Mouse (Mus musculus) MEL (cell line): ENCODE measurements at regions not wholly inside any gene's neighbourhood (a gene's known extent, or its start where the extent isn't known, plus 50 kb on each side); places are given as distances from the start of the nearest gene placed in this dataset.

Experiments used
- BHLHE40 ChIP-seq: IDR thresholded peaks from 2 replicates; pipeline ENCODE4 v1.6.1; 2012; ENCODE audit warnings: low read depth, mild to moderate bottlenecking, inconsistent platforms, low read length, improper control_type of control experiment, borderline replicate concordance
- CHD1 ChIP-seq: IDR thresholded peaks from 2 replicates; pipeline ENCODE4 v1.6.1; 2012; ENCODE audit warnings: low read depth, mild to moderate bottlenecking, inconsistent platforms, low read length, improper control_type of control experiment
- CTCF ChIP-seq, 3 experiments: IDR thresholded peaks in 2 of 3; conservative IDR thresholded peaks in 1 of 3; 2 replicates each; pipeline ENCODE4 v1.5.1; 2011 to 2012; ENCODE audit warnings: low read length in 3 of 3, low read depth in 2 of 3, mild to moderate bottlenecking in 2 of 3, improper control_type of control experiment in 1 of 3, inconsistent platforms in 1 of 3, mixed read lengths in 1 of 3, moderate library complexity in 1 of 3; ENCODE audit not compliant: control insufficient read depth in 1 of 3, insufficient read depth in 1 of 3, poor library complexity in 1 of 3, severe bottlenecking in 1 of 3
- EP300 ChIP-seq, 2 experiments: IDR thresholded peaks; 2 replicates each; pipeline ENCODE4 v1.6.1; 2011; ENCODE audit warnings: improper control_type of control experiment in 2 of 2, low read length in 2 of 2, low read depth in 1 of 2, mild to moderate bottlenecking in 1 of 2
- MAX ChIP-seq: IDR thresholded peaks from 2 replicates; pipeline ENCODE4 v1.6.1; 2011; ENCODE audit warnings: low read length, improper control_type of control experiment
- MEF2A ChIP-seq: IDR thresholded peaks from 2 replicates; pipeline ENCODE4 v1.6.1; 2014; ENCODE audit warnings: low read depth, mild to moderate bottlenecking, inconsistent platforms, low read length, improper control_type of control experiment; ENCODE audit not compliant: poor library complexity, insufficient replicate concordance, severe bottlenecking; ENCODE audit errors: extremely low read depth
- NELFE ChIP-seq: IDR thresholded peaks from 2 replicates; pipeline ENCODE4 v1.6.1; 2011; ENCODE audit warnings: low read depth, low read length, improper control_type of control experiment
- POLR2A ChIP-seq, 2 experiments: IDR thresholded peaks; 2 replicates each; pipeline ENCODE4 v1.6.1; 2011 to 2012; ENCODE audit warnings: low read length in 2 of 2, mild to moderate bottlenecking in 2 of 2, control low read depth in 1 of 2, improper control_type of control experiment in 1 of 2, low read depth in 1 of 2, moderate library complexity in 1 of 2; ENCODE audit not compliant: control insufficient read depth in 1 of 2, insufficient read depth in 1 of 2, poor library complexity in 1 of 2
- POLR2AphosphoS2 ChIP-seq: IDR thresholded peaks from 2 replicates; pipeline ENCODE4 v1.6.1; 2011; ENCODE audit warnings: low read length, improper control_type of control experiment
- TAL1 ChIP-seq: IDR thresholded peaks from 2 replicates; pipeline ENCODE4 v1.6.1; 2012; ENCODE audit warnings: mild to moderate bottlenecking, inconsistent platforms, low read length, moderate library complexity, mixed read lengths
- TCF12 ChIP-seq: IDR thresholded peaks from 2 replicates; pipeline ENCODE4 v1.6.1; 2014; ENCODE audit warnings: low read depth, mild to moderate bottlenecking, inconsistent platforms, low read length, improper control_type of control experiment, moderate library complexity
- UBTF ChIP-seq: IDR thresholded peaks from 2 replicates; pipeline ENCODE4 v1.6.1; 2012; ENCODE audit warnings: low read depth, mild to moderate bottlenecking, inconsistent platforms, low read length, improper control_type of control experiment, moderate library complexity, borderline replicate concordance; ENCODE audit not compliant: insufficient read depth
- USF1 ChIP-seq: IDR thresholded peaks from 2 replicates; pipeline ENCODE4 v1.6.1; 2014; ENCODE audit warnings: low read depth, mild to moderate bottlenecking, inconsistent platforms, low read length, improper control_type of control experiment, moderate library complexity

- TF ChIP-seq CTCF (IDR thresholded peaks at IDR 0.05 in 2 of 3, conservative IDR thresholded peaks at IDR 0.05 in 1 of 3; ENCODE audit: control insufficient read depth in 1 of 3, insufficient read depth in 1 of 3, low read depth in 2 of 3, low read length in 3 of 3, poor library complexity in 1 of 3, severe bottlenecking in 1 of 3) (no peak), USF1 (no peak), CHD1 (no peak), BHLHE40 (no peak), POLR2A (IDR thresholded peaks at IDR 0.05; ENCODE audit: control insufficient read depth in 1 of 2, insufficient read depth in 1 of 2, low read depth in 1 of 2, low read length in 2 of 2, poor library complexity in 1 of 2) (no peak), NELFE (no peak), POLR2AphosphoS2 (no peak), UBTF (no peak), TAL1 (no peak), MAX (no peak), TCF12 (no peak), EP300 (IDR thresholded peaks at IDR 0.05; ENCODE audit: low read depth in 1 of 2, low read length in 2 of 2) (no peak), MEF2A (no peak)
Measured at GRCm38 (mm10) chr3:137189035-137189434, 151.8 kb upstream of the Emcn start.
